Mouse (Mus musculus): ENCODE results near the gene Gm44511.

GRCm38 (mm10) chr6:128855477-128855876 lies 29.4 kb upstream of the Gm44511 start:
- no peak for TF ChIP-seq POLR2A (IDR thresholded peaks at IDR 0.05; ENCODE audit: low read depth, low read length)
- no peak for TF ChIP-seq CTCF (conservative IDR thresholded peaks at IDR 0.05; ENCODE audit: insufficient read depth, insufficient read length, low read depth, low read length)
